Mouse (Mus musculus) c-Kit-positive CD71-positive TER-119-negative erythroid progenitor cells, embryonic 14.5 days (primary cell): ENCODE measurements around the gene Srpk2.
"Not testable (repeated sequence)": the region's sequence is repeated elsewhere in the genome, so short reads cannot be mapped to it uniquely, and the experiment has no call there.

ENCODE experiments used
- DNase-seq: peaks from one replicate; pipeline ENCODE4 v3.0.0-alpha.2; 2013; ENCODE audit warnings: low read depth

Gene Srpk2

DNA sequence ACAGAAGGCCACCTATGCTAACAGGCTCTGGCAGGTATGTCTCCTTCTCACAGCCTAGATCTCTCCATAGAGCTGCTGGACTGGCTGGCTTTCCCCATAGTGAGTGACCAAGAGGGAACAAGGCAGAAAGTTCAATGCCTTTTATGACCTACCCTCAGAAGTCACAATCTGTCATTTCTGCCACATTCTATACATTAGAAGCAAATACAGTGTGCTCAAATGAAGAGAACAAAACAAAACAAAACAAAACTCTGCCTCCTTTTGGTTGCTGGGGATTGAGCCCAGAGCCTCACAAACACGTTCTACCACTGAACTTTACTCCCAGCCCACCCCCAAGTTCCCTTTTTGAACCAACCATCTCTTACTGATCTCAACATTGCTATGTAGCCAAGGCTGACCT lies at the start of gene Srpk2:
Gene Srpk2, minus strand, starts transcription at position 101 of the 400 bp plus-strand sequence.
- DNase-seq, result no peak

DNA sequence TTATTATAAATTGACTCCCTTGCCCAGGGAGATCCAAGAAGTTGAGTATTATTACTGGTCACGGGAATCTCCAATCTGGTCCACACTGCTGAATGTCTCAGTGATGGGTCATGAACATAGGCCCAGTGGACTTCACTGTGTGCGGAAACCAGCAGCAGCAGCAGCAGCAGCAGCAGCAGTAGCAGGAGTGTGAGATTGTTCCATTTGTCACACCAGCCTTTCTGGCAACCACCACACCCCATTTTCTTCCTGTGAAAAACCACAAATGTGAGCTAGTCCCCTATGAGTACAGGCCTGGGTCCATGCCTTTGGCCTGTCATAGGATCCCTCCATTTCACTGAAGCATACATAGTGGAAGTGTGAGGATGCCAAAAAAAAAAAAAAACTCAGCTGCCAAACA lies 37.5 kb upstream of the Srpk2 start:
- no peak for DNase-seq

DNA sequence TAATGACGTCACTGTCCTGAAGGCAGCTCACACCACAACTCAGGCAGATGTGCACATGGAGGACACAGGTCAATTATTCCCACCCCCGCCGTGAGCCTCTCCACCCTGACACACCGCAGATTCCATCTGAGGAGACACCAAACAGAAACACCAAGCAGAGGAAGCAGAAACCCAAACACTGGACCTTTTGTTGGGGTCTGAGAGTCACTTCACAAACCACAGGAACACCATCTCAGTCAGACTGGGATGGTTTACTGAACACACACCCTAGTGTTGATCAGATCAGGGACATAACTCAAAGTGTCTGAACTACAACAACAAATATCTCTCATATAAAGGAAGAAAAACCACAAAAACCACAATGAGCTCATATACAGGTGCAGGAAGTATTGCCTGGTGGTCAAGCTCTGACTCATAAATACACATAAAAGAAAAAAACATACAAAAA lies 34.5 kb upstream of the Srpk2 start:
- DNase-seq, result no peak

DNA sequence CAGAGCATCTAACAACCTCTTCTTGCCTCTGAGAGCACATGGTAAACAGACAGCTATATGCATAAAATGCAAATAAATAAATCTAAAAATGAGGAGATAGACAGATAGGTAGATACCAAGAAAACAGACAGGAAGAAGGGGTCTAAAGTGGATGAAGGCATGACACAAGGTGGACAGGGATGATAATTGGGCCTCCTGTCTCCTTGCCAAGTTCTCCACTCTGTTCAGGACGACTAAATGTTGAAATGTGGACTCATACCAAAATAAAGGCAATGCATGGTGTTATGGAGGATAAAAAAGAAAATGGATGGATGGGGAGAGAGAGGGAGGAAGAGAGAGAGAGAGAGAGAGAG lies 33.7 kb upstream of the Srpk2 start:
- DNase-seq, result no peak

DNA sequence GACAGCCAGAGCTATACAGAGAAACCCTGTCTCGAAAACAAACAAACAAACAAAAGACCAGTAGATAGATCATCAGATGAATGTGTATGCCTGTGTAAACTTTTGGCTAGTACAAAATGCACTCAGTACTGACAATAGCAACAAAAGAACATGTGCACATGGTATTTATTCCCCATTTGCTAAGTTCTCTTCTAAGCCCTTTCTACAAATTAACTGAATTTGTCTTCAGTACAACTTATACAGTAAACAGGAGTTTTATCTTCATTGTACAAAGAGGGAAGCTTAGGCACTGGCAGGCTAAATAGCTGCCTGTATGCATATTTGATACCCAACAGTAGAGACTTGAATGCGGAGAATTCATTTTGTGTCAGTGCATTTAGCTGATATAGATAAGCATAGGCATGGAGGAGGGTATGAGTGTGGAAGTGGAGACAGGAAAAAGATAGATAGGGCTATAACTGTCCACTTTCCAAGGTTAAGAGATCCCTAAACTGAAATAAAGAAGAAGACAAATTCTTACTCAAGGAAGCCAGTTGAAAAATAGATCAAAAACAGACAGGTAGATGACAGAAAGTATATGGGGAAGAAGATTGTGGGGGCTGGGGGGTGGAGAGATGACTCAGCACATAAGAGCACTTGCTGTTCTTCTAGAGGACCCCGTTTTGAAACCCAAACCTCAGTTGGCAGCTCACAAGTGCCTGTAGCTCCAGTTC lies 33.2 kb upstream of the Srpk2 start:
- DNase-seq, result no peak

DNA sequence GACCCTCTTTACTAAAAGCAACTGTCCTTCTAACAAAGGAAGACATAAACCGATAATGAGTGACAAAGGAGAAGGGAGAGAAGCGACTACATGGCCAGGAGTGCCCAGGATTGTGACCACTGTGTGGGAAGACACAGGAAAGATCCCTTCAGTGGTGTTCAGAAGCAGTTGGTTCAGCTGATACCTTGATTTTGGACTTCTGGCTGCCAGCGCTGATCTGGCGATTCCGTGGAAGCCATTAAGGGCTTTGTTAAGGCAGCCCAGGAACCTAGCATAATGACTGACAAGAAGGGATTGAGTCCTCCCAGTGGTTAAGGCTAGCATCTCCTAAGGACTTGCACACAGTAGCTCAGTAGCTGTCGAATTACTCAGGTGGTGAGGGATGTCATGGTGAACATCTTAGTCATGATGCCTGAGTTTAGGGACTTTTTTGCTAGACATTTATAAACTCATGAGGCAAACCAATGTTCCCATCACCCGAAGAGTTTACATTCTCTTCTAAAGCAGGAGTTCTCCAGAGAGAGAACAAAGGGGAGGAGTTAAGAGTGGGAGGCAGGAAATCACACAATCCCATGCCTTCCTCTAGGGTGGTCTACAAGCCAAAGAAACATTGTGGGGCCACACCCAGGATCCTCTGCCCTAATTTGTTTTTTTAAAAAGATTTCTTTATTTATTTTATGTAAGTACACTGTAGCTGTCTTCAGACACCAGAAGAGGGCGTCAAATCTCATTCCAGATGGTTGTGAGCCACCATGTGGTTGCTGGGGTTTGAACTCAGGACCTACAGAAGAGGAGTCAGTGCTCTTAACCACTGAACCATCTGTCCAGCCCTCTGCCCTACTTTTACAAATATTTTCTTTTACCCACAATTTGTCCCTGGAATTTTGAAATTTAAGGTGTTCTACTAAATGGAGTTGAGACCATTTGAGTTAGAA lies 29.3 kb upstream of the Srpk2 start:
- no peak for DNase-seq

DNA sequence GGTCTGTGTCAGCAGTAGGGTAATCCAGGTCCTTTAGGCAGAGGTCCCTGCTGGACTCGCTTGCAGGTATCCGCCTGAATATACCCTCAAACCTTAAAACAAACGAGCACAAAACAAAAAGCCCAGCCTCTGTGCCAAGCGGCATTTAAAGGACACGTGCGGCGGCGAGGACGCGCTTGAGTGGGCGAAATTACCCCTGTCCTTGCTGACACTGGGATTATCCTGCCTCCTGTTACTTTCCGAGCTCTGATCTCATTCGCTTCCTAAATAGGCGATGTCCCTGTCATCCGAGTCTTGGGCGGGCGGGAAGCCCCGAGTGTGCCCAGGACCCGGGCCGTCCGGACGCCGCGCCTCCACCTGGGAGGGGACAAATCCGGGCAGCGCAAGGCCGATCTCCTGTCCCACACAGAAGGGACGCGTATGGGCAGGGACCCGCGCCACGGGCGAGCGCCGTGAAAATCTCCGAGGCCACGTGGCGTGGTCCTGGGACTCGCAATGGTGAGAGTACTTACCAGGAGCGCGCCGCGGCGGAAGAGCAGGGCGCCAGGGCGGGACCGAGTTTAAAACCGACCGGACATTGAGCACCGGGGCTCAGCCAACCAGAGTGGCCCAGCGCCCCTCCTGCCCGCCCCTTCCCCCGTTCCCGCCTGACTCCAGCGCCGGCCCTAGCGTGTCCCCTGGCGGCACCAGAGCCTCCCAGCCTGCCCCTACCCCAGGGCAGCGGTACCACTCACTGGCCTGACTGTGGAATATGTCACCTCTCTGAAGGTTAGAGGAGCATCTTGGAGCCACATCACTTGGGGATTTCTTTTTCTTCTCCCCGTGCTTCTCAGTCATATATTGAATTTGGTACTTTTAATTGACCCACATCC lies 27.9 kb upstream of the Srpk2 start:
- DNase-seq, result no peak

DNA sequence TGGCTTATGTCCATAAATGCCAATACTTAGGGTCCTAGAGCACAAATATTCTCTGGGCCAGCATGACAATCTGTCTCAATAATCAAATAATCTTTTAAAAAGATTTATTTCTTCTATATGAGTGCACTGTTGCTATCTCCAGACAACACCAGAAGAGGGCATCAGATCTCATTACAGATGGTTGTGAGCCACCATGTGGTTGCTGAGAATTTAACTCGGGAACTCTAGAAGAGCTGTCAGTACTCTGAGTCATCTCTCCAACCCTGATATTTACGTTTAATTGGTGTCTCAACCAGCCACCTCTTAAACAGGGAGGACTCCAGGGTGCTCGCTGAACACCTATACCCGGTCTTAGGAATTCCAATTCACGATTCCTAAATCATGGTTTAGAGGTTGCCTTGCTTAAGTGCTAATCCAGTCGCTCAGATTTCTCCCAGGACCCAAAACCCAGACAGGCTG lies 27.3 kb upstream of the Srpk2 start:
- not testable (repeated sequence) for DNase-seq

DNA sequence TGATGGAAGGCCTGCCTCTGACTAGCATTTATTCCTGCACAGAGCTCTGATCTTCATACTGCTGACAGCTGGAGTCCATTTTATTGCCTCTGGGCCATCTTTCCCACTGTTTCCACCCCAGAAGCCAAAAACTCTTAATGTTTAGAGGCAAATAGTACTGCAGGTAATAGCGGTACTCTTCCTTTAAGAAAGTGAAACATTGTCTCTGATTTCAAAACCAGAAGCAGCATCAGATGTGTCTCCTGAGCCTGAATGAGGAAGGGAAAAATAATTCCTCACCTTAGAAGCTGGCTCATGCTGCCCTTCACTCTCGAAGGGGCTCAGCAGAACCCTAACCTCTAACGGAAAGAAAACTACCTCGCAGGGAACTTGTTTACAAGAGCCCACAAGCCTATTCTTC lies 26.8 kb upstream of the Srpk2 start:
- DNase-seq, result no peak

DNA sequence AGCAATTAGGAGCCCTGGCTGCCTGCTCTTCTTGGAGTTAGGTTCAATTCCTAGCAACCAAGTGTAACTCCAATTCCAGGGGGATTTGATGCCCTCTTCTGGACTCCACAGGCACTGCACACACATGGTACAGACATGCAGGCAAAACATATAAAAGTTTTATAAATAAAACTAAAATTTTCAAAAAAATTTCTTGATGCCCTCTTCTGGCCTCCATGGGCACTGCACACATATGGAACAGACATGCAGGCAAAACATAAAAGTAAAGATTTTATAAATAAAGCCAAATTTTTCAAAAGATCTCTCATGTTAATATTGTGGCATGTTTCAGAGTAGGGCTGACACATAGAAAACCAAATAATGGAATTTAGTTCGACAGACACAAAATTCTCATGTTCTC lies 25.2 kb upstream of the Srpk2 start:
- DNase-seq, result no peak

DNA sequence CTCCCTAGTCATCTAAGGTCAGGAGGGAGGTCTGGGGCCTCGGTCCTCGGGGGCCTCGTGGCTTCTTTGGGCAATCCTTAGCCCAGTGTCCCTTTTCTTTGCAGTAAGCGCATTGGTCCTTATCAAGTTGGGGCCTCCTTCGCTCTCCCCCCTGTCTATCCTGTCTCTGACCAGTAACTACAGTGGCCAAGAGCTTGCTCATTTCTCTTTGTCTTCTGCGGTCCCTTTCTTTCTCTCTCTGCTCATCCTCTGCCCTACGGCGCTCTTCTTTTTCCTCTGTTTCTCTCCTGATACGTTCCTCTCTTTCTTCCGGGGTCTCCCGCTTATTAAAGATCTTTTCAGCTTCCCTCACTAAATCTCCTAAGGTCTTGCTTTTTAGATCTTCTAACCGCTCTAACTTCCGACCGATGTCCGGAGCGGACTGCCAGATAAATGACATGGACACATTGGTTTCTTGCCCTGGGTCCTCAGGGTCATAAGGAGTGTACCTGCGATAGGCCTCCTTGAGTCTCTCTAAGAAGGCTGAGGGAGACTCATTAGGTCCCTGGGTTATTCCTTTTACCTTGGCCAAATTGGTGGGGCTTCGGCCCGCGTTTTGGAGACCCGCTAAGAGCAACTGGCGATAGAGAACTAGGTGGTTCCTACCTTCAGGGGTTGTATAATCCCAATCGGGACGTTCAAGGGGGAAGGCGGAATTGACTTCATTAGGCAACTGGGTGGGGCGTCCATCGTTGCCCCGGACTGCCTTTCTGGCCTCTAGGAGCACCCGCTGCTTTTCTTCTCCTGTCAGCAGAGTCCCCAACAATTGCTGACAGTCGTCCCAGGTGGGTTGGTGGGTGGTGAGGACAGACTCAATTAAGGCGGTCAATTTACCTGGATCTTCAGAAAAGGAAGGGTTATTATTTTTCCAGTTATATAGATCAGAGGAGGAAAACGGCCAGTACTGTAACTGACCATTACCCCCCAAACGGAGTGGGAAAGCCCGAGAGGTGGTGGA lies 22.5 kb upstream of the Srpk2 start:
- DNase-seq, result not testable (repeated sequence)

DNA sequence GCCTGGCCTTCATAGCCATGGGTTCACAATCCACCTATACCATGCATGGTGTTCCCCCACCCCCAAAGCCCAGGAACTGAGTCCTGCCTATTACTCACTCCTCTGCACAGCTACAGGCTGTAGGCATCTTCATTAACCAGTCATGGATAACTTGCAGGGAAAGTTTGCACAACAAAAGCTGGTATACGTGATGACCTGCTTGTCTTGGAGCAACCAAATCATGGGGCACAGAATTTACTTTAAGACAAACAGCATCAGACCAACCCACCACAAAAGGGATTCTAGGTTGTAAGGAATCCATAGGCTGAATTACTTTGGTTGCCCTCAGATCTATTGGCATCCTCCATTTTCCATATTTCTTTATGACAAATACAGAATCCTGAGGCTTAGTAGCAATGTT lies 13.0 kb upstream of the Srpk2 start:
- no peak for DNase-seq

DNA sequence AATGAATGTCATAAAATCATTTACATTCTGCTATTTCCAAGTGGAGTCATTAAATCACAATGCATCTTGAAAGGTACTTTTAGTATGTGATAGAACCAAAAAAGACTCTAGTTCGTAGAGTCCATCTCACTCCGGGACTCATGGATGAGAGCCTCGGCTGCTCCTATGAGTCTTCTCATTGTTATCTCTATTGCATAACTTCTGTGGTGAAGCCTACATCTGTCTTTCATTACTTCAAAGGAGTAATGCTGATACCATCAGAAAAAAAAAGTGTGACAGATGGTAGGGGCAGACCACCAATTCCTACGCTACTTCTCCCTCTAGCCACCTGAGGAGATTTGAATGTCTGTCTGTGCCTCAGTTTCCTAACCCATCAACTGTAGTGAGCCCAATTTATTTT lies 986 bp downstream of the Srpk2 start:
- DNase-seq, result no peak

DNA sequence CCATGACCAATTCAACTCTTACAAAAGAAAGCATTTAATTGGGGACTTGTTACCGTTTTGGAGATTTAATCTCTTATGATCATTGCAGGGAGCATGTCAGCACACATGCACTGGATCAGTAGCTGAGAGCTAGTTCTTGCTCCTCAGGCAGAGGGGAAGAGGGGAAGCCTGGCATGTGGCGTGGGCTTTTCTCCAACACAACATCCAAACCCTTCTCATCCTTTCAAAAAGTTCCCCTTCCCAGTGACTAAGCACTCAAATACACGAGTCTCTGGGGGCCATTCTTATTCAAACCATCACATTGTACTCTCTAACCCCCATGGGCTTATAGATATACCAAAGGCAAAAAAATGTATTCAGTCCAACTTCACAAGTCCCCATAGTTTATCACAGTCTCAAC lies 5.4 kb downstream of the Srpk2 start:
- DNase-seq, result no peak

DNA sequence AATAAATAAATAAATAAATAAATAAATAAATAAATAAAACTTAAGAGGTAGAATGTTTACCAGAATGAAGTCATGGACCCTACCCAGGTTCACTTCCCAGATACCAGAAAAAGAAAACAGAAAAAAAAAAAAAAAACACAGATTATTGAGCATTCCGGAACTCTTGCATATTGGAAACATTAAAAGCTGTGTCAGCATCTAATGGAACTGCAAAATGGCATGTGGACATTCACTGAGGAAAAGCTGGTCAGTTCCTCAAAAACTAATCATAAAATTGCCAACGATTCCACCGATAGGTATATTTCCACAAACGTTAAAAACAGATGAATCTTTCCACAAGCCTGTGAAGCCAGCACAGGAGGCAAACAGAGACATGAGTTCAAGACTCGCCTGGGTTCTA lies 6.5 kb downstream of the Srpk2 start:
- DNase-seq, result no peak

DNA sequence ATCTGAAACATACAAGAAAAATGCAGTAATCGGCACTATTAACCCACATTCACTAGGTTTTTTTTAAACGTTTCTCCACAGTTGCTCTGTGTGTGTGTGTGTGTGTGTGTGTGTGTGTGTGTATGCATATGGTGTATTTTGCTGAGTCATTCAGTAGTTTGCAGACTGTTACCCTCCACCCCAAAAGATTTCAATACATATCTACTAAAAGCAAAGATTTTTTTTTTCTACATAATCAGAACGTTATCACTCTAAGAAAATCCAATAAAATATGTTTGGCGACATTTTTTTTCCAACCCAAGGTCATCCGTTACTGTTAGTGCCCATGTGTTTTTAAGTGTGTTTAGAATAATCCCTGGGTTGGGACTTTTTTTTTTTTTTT lies 7.4 kb downstream of the Srpk2 start:
- no peak for DNase-seq

DNA sequence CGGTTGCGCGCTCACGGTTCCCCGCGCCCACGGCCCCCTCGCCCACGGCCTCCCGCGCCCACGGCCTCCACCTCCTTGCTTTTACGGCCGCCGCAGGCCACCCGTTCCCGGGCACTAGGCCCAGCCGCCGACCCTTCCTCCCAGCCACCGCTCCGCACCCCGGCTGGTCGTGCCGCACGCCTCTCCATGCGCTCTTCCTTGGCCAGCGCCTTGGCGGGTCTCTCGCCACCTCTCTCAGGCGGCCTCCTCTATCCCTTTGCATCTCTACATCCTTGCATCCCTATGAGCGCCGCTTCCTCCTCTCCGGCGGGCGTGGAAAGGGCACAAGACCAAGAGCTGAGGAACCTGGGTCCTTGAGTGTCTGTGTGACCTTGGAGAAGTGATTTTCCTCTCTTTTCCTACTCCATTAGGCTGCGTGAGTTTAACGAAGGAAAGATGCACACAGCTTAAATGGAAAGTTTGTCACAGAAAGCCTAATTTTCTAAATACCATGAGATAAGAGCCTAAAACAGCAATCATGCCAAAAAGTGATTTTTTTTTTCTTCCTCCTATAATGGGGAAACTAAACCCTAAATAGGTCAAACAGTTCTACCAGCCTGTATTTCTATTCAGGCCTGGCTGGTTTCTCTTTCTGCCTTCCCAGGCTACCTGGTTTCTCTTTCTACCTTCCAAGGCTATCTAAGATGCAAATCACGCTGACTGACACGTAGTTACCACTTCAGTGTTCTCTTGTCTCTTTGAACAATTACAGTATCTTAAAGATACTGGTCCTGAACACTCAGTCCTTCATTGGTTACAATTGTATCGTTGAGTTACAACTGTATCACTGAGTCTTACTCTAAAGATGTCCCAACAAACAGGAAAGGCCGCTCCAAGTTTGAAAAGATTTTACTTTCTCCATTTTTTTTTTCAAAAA lies 8.0 kb downstream of the Srpk2 start:
- DNase-seq, result no peak

DNA sequence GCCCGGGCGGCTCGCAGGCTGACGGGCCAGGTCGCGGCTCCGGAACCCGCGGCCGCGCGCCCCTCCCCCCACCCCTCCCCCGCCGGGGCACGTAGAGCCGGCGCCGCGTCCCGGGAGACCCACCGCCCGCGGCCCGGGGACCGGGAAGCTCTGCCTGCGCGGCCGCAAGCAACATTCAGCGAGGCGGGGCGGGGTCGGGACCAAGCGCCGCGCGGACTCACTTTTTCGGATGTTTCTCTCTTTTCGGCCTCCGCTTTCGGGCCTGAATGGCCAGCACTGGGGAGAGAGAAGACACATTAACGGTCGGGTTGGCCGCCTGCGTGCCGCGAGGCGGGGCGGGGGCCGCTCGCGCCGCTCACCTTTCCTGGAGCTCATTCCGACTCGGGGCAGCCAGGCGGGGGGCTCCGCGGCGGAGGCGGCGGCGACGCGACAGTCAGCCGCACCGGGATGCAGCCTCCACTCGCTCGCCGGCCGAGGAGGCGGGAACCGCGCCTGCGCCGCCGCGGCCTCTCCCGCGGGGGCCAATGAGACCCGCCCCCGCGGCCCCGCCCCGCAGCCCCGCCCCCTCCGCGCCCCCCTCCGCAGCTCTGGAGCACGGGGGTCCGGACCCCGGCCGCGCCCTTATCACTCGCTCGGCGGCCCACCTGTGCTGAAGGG lies 8.8 kb downstream of the Srpk2 start:
- no peak for DNase-seq

DNA sequence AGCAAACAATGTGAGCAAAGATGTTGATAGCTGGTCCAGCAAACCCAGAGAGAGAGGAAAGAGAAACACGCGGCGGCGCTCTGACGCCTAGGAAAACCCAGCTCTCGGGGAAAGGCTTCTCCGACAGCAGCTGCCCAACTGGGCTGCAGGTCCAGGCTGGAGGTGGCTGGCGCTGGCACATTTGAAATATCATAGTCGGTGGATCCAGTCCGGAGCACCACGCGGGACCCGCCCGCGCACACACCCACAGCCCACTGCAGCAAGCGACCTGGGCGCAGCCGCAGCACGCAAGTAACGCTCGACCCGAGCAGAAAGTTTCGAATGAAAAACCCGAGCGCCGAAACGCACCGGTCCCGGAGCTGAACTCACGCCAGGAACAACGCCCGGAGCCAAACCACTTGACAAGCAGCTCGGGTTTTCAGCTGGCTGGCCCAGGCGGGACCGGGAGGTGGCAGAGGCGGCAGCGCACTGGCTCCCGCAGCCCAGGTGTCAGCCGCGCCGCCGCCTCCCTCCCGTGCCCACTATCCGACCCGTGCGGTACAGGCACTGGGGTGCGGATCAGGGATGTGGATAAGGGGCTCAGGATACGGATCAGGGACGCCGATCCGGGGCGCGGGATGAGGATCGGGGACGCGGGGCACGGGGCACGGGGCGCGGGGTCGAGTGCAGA lies 9.5 kb downstream of the Srpk2 start:
- DNase-seq, result peak; percentile 25
